Mouse (Mus musculus) spleen, postnatal 14 days (tissue): Measurements from ENCODE around the gene Olfml2b.

Experiments
- DNase-seq, 2 experiments: peaks; one replicate each; pipeline ENCODE4 v3.0.0; 2021 to 2022; ENCODE audit warnings: low spot score in 2 of 2

Gene Olfml2b

GRCm38 (mm10) chr1:170731865-170732595, 87.7 kb downstream of the Olfml2b start:
- no peak for DNase-seq
